Comparison of ENCODE assay signal across 8 mouse cellular contexts in the genomic region with DNA sequence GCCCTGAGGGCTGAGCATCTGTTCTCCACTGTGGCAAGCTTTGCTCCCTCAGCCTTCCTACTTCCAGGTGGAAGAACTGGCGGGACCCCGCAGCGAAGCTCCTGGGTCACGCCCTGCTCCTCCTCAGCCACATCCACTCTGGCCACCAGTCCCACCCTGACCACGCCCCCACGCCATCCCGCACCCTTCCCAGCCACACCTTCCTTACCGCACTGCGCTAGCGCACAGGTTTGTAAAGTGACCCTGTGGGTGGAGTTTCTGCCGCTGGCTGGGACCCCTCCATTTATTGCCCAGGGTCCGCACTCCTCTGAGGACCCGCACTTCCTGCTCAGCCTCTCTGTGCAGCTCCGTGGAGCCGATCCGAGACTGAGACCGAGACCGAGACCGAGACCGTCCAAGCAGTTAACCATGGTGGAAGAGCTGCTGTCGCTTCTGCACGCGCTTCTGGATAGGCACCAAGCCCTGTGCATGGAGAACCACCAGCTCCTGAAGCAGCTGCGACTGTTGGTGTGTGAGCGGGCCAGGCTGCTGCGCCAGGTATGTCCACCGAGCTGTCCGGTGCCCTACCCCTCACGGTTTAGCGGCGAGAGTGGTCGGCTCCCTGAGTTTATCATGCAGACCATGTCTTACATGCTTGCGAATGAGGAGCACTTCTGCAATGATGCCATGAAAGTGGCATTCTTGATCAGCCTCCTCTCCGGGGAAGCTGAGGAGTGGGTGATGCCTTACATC. TPM values are rescaled to one million over a fixed set of nuclear protein-coding genes. Genes with fewer than 3 reads are reported as not detected.
A peak's percentile ranks its signal among the peaks of the same experiment; 100 is the strongest.
DNase-seq lines count a peak whose midpoint lies in the region; ATAC-seq and TF ChIP-seq lines count a peak whose summit lies in the region.

A gene (plus strand): TSS at position 196 of the 732 bp plus-strand sequence.

- no peak within 1 kb of the TSS for H3K9ac ChIP-seq in lung, embryonic 15.5 days
- H3K9ac ChIP-seq in intestine, postnatal 0 days (ENCODE audit: low read depth, low read length) = no peak within 1 kb of the TSS
- no peak within 1 kb of the TSS for H3K9ac ChIP-seq in stomach, embryonic 14.5 days (replicated peaks; ENCODE audit: low read depth, low read length)

- no peak for DNase-seq in lung, postnatal 36 days
- peak; percentile 1 for DNase-seq in embryo, embryonic 10.5 days (ENCODE audit: low spot score)
- no peak for DNase-seq in kidney, postnatal 36 days
- DNase-seq in right cerebral cortex, postnatal 25 days = no peak
- DNase-seq in urinary bladder, postnatal 25 days (ENCODE audit: low spot score) = no peak

- TF ChIP-seq CTCF in intestine, postnatal 0 days (IDR thresholded peaks at IDR 0.05; ENCODE audit: low read depth) = no peak

- H3K9me3 ChIP-seq in lung, embryonic 15.5 days = no peaks in the 10 kb centered on the region
- no peaks in the 10 kb centered on the region for H3K9me3 ChIP-seq in intestine, postnatal 0 days (ENCODE audit: control insufficient read depth)
- no peaks in the 10 kb centered on the region for H3K9me3 ChIP-seq in stomach, embryonic 14.5 days (ENCODE audit: control insufficient read depth, low read depth, low read length)

- peak; percentile 27 for ATAC-seq in lung, embryonic 15.5 days (ENCODE audit: borderline replicate concordance, extremely low read depth, low FRiP score, low TSS enrichment)
- ATAC-seq in intestine, postnatal 0 days = no peak
- ATAC-seq in stomach, embryonic 14.5 days (ENCODE audit: insufficient number of reproducible peaks, insufficient read depth, low FRiP score, low read depth) = 0 out of 2 replicates have a peak, but pooled peaks have one; percentile 37

- peak within 1 kb of the TSS; percentile 51 for H3K4me2 ChIP-seq in lung, embryonic 15.5 days
- H3K4me2 ChIP-seq in intestine, postnatal 0 days (replicated peaks; ENCODE audit: low read depth) = peak within 1 kb of the TSS; percentile 55
- peak within 1 kb of the TSS; percentile 51 for H3K4me2 ChIP-seq in stomach, embryonic 14.5 days (replicated peaks; ENCODE audit: low read depth, low read length)

- no peaks in the 10 kb centered on the region for H3K36me3 ChIP-seq in lung, embryonic 15.5 days
- H3K36me3 ChIP-seq in intestine, postnatal 0 days (ENCODE audit: control insufficient read depth, insufficient read depth) = no peaks in the 10 kb centered on the region
- no peaks in the 10 kb centered on the region for H3K36me3 ChIP-seq in stomach, embryonic 14.5 days (ENCODE audit: control insufficient read depth, insufficient read depth, low read length)

- WGBS in lung, embryonic 15.5 days = 31% methylated on average over 32 of the region's 34 CpGs
- 43% methylated on average over 34 of the region's 34 CpGs for WGBS in intestine, postnatal 0 days
- 33% methylated on average over 34 of the region's 34 CpGs for WGBS in stomach, embryonic 14.5 days

- H3K4me1 ChIP-seq in lung, embryonic 15.5 days = no peaks in the 10 kb centered on the region
- H3K4me1 ChIP-seq in intestine, postnatal 0 days (replicated peaks; ENCODE audit: control insufficient read depth, insufficient read depth, low read length) = no peaks in the 10 kb centered on the region
- H3K4me1 ChIP-seq in stomach, embryonic 14.5 days (ENCODE audit: control insufficient read depth, insufficient read depth, low read length) = no peaks in the 10 kb centered on the region

- H3K27ac ChIP-seq in lung, embryonic 15.5 days = no peak within 1 kb of the TSS
- no peak within 1 kb of the TSS for H3K27ac ChIP-seq in intestine, postnatal 0 days (ENCODE audit: low read depth, low read length)
- no peak within 1 kb of the TSS for H3K27ac ChIP-seq in stomach, embryonic 14.5 days (ENCODE audit: low read length)

- no peaks in the 10 kb centered on the region for H3K27me3 ChIP-seq in lung, embryonic 15.5 days
- H3K27me3 ChIP-seq in intestine, postnatal 0 days (replicated peaks; ENCODE audit: control insufficient read depth, insufficient read depth, low read length) = no peaks in the 10 kb centered on the region
- no peaks in the 10 kb centered on the region for H3K27me3 ChIP-seq in stomach, embryonic 14.5 days (ENCODE audit: control insufficient read depth, insufficient read depth, low read length)

- peak within 1 kb of the TSS; percentile 17 for H3K4me3 ChIP-seq in lung, embryonic 15.5 days
- H3K4me3 ChIP-seq in intestine, postnatal 0 days (ENCODE audit: low read depth, low read length) = peak within 1 kb of the TSS; percentile 16
- peak within 1 kb of the TSS; percentile 26 for H3K4me3 ChIP-seq in stomach, embryonic 14.5 days (ENCODE audit: low read depth, low read length)

RNA-seq across cellular contexts. Expression of the gene that starts here (rescaled TPM):
- polyA plus RNA-seq in lung, embryonic 15.5 days (2015; fragmentation: Nextera tagmentation; extraction: Ambion mirVana) = 0.11 and 0.14 TPM in 2 replicates
- polyA plus RNA-seq in intestine, postnatal 0 days (2015; fragmentation: Nextera tagmentation; extraction: Ambion mirVana) = 0.53 and 0.69 TPM in 2 replicates
- 0.56 and 1.3 TPM in 2 replicates for polyA plus RNA-seq in stomach, embryonic 14.5 days (2014; fragmentation: Nextera tagmentation; extraction: Ambion mirVana)

Comparison
In these comparisons a context has a peak if more than half of its experiments do, and no peak if none do; other contexts are left out.
1. Peak in ATAC-seq, H3K4me3 ChIP-seq and H3K4me2 ChIP-seq in lung, embryonic 15.5 days; RNA of the gene not detected or under 1 TPM.